Mouse (Mus musculus) gastrocnemius, adult 18-20 months (tissue): ENCODE results near the gene Nacc2. TPM values are rescaled to one million over a fixed set of nuclear protein-coding genes. Genes with fewer than 3 reads are reported as not detected.

Experiments used
- DNase-seq: peaks from one replicate; pipeline ENCODE4 v3.0.0; 2021; ENCODE audit warnings: low spot score
- total RNA-seq, 2 experiments: library from RNA; stranded (reverse); gene quantifications; 2 replicates each; pipeline ENCODE4 v1.2.3; 2021

Gene Nacc2
- total RNA-seq, 2 experiments from 2014 or later: 23.4 to 24.5 TPM

GRCm38 (mm10) chr2:26139545-26140206 is 16.7 kb upstream of the Nacc2 start:
- DNase-seq: peak; percentile 39

DNA sequence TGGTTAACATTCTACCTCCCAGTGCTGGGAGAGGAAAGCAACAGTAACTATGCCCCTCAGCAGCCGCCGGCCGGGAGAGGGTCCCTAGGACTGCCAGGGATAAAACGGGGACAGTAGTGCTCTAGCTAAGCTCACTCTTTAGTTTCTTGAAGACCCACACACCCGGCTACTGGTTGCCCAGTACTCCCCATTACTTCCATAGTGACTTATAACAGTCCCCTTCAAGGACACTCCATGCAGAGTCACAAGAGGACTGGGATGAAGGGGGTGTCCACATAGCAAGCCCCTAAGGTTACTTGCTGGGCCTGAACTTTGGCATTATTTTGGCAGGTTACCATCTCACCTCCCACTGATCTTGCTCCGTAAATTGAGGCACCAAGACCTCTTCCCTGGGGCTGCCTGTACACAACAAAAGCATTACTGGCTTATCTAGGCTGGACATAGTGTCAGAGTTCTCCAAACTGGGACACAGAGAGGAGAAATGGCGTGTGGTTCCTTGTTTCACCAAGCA is 16.1 kb upstream of the Nacc2 start:
- no peak for DNase-seq

GRCm38 (mm10) chr2:26138252-26139033 is 15.4 kb upstream of the Nacc2 start:
- DNase-seq: no peak

DNA sequence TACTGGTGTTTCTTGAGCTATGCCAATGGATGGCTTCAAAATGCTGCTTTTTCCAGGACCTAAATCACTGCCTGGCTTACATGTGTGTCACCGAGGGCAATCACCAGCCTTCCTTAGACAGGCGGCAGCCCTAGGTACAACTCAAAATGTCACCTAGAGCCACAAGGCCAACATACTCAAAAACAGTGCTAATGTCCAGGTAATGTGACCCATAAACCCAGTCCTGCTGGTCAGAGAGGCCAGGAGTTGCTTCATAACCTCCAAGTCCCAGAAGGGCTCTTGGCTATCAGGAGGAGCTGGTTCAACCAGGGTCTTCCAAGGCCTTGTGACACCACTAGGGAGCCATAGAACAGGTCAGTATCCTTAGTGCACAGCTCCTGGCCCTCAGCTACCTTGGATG is 11.6 kb upstream of the Nacc2 start:
- no peak for DNase-seq

GRCm38 (mm10) chr2:26132628-26133551 is 9.9 kb upstream of the Nacc2 start:
- peak; percentile 93 for DNase-seq

- no peak for DNase-seq
Measured at GRCm38 (mm10) chr2:26131327-26131726, 8.3 kb upstream of the Nacc2 start.

GRCm38 (mm10) chr2:26129962-26130361 is 6.9 kb upstream of the Nacc2 start:
- no peak for DNase-seq

- no peak for DNase-seq
Measured at GRCm38 (mm10) chr2:26129346-26129745, 6.3 kb upstream of the Nacc2 start.

- peak; percentile 70 for DNase-seq
Measured at GRCm38 (mm10) chr2:26122171-26123078, 595 bp downstream of the Nacc2 start.

GRCm38 (mm10) chr2:26121541-26122083 is 1.4 kb downstream of the Nacc2 start:
- DNase-seq: no peak

DNA sequence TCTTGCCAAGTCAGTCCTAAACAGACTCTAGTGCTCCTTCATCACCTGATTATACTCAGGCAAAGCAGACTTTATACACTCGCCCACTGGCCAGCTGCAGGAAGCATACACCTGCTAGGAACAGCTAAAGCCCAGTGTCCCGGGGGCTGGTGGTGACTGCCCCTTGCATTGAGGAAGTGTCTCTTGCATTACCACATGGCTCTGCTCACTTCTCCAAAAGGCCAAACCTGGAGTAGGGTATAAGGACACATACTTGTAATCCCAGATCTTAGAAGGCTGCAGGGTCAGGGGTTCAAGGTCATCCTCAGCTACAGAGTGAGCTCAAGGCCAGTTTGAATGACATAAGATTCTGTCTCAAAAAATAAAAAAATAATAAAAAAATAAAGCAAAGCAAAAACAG is 3.4 kb downstream of the Nacc2 start:
- DNase-seq: no peak

- no peak for DNase-seq
Measured at GRCm38 (mm10) chr2:26119310-26119592, 3.8 kb downstream of the Nacc2 start.

GRCm38 (mm10) chr2:26118584-26119309 is 4.3 kb downstream of the Nacc2 start:
- DNase-seq: no peak

GRCm38 (mm10) chr2:26117580-26117979 is 5.4 kb downstream of the Nacc2 start:
- no peak for DNase-seq

DNA sequence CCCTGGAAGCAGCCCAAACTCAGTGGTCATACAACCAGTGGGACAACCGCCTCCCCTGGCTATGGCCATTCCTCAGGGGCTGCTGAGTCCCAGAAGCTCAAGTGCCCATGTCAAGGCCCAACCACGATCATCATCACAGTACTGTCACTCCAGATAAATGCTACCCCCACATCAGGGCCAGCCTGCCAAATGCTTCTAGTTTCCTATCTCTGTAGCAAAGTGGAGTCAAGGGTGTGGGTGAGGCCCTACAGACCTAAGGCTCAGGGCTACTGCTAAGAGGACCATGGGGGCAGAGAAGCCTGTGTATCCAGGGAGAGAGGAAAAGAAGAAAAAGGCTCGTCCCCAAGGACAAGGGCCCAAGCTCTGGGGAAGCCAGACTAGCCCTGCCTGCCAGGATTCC is 6.5 kb downstream of the Nacc2 start:
- no peak for DNase-seq

GRCm38 (mm10) chr2:26115215-26115614 is 7.8 kb downstream of the Nacc2 start:
- DNase-seq: no peak

- DNase-seq: peak; percentile 37
Measured at GRCm38 (mm10) chr2:26108237-26108636, 14.8 kb downstream of the Nacc2 start.

- DNase-seq: no peak
Measured at GRCm38 (mm10) chr2:26107011-26107410, 16.0 kb downstream of the Nacc2 start.

DNA sequence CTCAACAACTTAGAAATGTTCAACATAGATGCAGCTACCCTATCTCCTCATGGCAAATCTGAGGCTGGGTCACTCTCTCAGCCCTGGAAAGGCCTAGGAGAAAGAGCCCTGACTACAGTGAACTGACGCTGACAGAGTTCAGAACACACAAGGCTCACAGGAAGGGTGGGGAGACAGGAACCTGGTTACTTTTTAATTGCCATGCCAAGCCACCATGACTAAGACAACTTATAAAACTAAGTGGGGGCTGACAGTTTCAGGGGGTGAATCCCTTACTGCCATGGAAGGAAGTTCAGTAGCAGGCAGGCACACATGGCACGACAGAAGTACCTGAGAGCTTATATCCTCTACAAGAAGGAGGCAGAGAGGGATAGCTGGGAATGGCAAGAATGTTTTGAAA is 16.8 kb downstream of the Nacc2 start:
- no peak for DNase-seq

GRCm38 (mm10) chr2:26100296-26100695 is 22.7 kb downstream of the Nacc2 start:
- no peak for DNase-seq
